Mouse (Mus musculus) liver, postnatal 0 days (tissue): ENCODE data around the gene Dnal1. TPM values are rescaled to one million over a fixed set of nuclear protein-coding genes. Genes with fewer than 3 reads are reported as not detected.
A peak's percentile ranks its signal among the peaks of the same experiment; 100 is the strongest.

Experiments used
- ATAC-seq: fragments of 200-750 bp; cut with Nextera tagmentation; 2 replicates; pipeline ENCODE4 v1.8.0; 2017; ENCODE audit warnings: mild to moderate bottlenecking, moderate library complexity
- DNase-seq: peaks from one replicate; pipeline ENCODE4 v3.0.0-alpha.2; 2016
- H3K27ac ChIP-seq: fragments of 300-500 bp; sonication (generic); 2 replicates; pipeline ENCODE4 v1.5.1; 2014; ENCODE audit warnings: antibody characterized with exemption, moderate library complexity, mild to moderate bottlenecking, low read depth
- H3K27me3 ChIP-seq: fragments of 300-500 bp; sonication (generic); 2 replicates; pipeline ENCODE4 v1.6.1; 2014; ENCODE audit warnings: low read length, control low read depth, mixed read lengths; ENCODE audit not compliant: insufficient read depth
- H3K36me3 ChIP-seq: fragments of 300-500 bp; sonication (generic); replicated peaks from 2 replicates; pipeline ENCODE4 v1.6.1; 2014; ENCODE audit warnings: mild to moderate bottlenecking, control low read depth, low read length, moderate library complexity, mixed read lengths; ENCODE audit not compliant: insufficient read depth
- H3K4me1 ChIP-seq: fragments of 300-500 bp; sonication (generic); 2 replicates; pipeline ENCODE4 v1.6.1; 2014; ENCODE audit warnings: antibody characterized with exemption, mild to moderate bottlenecking, control low read depth; ENCODE audit not compliant: insufficient read depth
- H3K4me2 ChIP-seq: fragments of 300-500 bp; sonication (generic); 2 replicates; pipeline ENCODE4 v1.6.1; 2014; ENCODE audit warnings: low read depth, mild to moderate bottlenecking, low read length, moderate library complexity, mixed read lengths
- H3K4me3 ChIP-seq: fragments of 300-500 bp; sonication (generic); 2 replicates; pipeline ENCODE4 v1.5.1; 2014; ENCODE audit warnings: low read depth, low read length
- H3K9ac ChIP-seq: fragments of 300-500 bp; sonication (generic); replicated peaks from 2 replicates; pipeline ENCODE4 v1.6.1; 2014; ENCODE audit warnings: mild to moderate bottlenecking, moderate library complexity
- H3K9me3 ChIP-seq: fragments of 300-500 bp; sonication (generic); 2 replicates; pipeline ENCODE4 v1.6.1; 2016; ENCODE audit warnings: mild to moderate bottlenecking, control low read depth, low read length, mixed read lengths
- CTCF ChIP-seq: sonication (generic); IDR thresholded peaks from 2 replicates; pipeline ENCODE4 v1.5.1; 2016; ENCODE audit warnings: antibody characterized with exemption, low read depth
- EP300 ChIP-seq: IDR thresholded peaks from 2 replicates; pipeline ENCODE4 v1.6.1; 2016; ENCODE audit warnings: antibody characterized with exemption, low read depth, mild to moderate bottlenecking
- WGBS: fragments of 180-500 bp; shearing (Covaris S2); extraction: QIAGEN DNeasy Blood & Tissue Kit; methylation state at CpG from one replicate; pipeline ENCODE4 v1.1.7; 2014; ENCODE audit not compliant: insufficient replicate concordance; 5-methylcytosine and 5-hydroxymethylcytosine counted together
- polyA plus RNA-seq: library from polyadenylated mRNA; unstranded; fragments of >200 nt; fragmentation: Nextera tagmentation; extraction: Ambion mirVana; gene quantifications from 2 replicates; pipeline ENCODE4 v1.2.1, GENCODE M21; 2015

The Dnal1 gene
- polyA plus RNA-seq, 1 experiment from 2014 or later, result 0.13 TPM

DNA sequence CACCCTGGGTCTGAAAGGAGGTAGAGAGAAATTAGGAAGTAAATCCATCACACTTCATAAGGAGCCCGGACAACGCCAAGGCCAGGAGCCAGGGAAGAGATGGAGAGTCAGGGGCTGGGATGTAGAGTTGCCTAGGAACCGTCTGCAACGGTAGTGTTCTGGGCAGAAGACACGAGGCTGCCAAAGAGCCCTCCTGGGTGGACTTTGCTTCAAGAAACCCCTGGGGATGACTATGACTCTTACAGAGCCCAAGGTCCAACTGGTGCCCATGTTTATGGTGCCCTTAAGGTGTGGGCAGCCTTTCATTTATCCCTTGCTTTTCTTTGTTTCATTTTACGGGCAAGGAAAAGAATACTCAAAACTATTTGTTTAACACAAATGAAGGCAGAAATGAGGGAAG, 67.8 kb downstream of the Dnal1 start:
- peak overlapping the region; percentile 99; the same call in 1 of the 2 replicates for H3K27ac ChIP-seq
- peaks cover 19% of the 10 kb centered on the region for H3K36me3 ChIP-seq
- DNase-seq, result no peak
- no peak for TF ChIP-seq CTCF
- no peak for TF ChIP-seq EP300
- no peaks in the 10 kb centered on the region for H3K27me3 ChIP-seq
- ATAC-seq, result no peak
- no peak overlapping the region for H3K4me3 ChIP-seq
- no peak overlapping the region for H3K4me2 ChIP-seq
- no peaks in the 10 kb centered on the region; the same call in 1 of the 2 replicates for H3K9me3 ChIP-seq
- H3K9ac ChIP-seq, result no peak overlapping the region
- H3K4me1 ChIP-seq, result peaks cover 69% of the 10 kb centered on the region
- WGBS, result 71% methylated on average over 6 of the region's 6 CpGs

DNA sequence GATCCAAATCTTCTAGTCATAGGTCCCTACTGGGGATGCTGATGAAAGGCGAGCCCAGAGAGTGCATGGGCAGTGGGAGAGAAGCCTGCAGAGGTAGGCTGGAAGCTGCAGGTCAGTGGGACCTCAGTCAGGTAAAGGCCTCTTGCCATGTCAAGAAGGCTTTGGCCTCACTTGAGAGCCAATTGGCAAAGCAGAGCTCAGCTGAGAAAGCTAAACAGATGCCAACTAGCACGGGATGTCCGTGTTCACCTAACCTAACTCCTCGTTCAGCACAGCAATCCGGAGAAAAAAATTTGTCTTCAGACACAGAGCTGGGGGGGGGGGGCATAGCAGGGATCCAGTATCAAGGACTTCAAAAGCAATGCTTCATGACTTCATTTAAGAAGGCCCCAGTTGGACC, 70.8 kb downstream of the Dnal1 start:
- Histone ChIP-seq H3K36me3 (peaks cover 28% of the 10 kb centered on the region), H3K4me3 (no peak overlapping the region), H3K4me1 (peaks cover 68% of the 10 kb centered on the region), H3K27ac (no peak overlapping the region), H3K4me2 (no peak overlapping the region), H3K27me3 (no peaks in the 10 kb centered on the region), H3K9me3 (no peaks in the 10 kb centered on the region; the same call in 1 of the 2 replicates), H3K9ac (no peak overlapping the region)
- no peak for DNase-seq
- WGBS, result 92% methylated on average over 5 of the region's 5 CpGs
- no peak for ATAC-seq
- TF ChIP-seq EP300 (no peak), CTCF (no peak)

DNA sequence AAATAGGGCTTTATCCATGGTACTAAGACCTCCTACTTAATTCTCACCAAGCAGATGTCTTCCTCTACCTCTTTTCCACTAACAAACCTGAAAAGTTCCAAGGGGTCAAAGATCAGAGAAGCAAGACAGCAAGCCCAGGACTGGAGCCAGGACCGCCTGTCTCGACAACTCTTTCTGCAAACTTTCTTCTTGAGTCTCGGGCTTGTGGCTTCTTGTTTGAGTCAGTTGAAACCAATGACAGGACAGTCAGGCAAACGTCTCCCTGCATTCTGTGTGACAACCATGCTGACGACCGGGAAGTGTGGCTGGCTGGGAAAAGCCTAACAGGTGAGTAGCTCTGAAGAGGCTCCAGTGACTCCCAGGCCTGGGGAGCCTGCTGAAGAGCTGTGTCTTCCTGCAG, 71.4 kb downstream of the Dnal1 start:
- no peaks in the 10 kb centered on the region for H3K27me3 ChIP-seq
- DNase-seq (no peak), ATAC-seq (no peak)
- peaks cover 28% of the 10 kb centered on the region for H3K36me3 ChIP-seq
- TF ChIP-seq EP300, result no peak
- no peak for TF ChIP-seq CTCF
- no peaks in the 10 kb centered on the region; the same call in 1 of the 2 replicates for H3K9me3 ChIP-seq
- H3K4me1 ChIP-seq, result peaks cover 68% of the 10 kb centered on the region
- 72% methylated on average over 6 of the region's 6 CpGs for WGBS
- H3K27ac ChIP-seq, result no peak overlapping the region
- no peak overlapping the region for H3K9ac ChIP-seq
- no peak overlapping the region for H3K4me3 ChIP-seq
- no peak overlapping the region for H3K4me2 ChIP-seq

DNA sequence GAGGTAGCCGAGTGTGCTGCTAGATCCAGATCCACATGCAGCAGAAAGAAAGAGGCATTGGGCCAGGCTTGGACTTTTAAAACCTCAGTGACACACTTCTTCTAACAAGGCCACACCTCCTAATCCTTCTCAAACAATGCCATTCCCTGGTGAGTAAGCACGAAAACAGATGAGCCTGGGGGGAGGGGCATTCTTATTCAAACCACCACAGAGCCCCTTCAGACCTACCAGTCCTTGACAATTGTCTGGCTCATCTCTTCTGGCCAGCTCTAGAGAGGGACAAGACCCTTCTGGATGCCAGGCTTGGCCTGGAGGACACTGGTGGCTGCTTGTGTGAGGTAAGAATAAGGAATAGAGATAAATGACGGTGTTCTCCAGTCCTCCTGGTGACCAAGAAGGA, 72.4 kb downstream of the Dnal1 start:
- Histone ChIP-seq H3K27me3 (no peaks in the 10 kb centered on the region), H3K9ac (no peak overlapping the region), H3K4me2 (no peak overlapping the region), H3K27ac (no peak overlapping the region; the same call in 1 of the 2 replicates), H3K36me3 (peaks cover 28% of the 10 kb centered on the region), H3K9me3 (no peaks in the 10 kb centered on the region; the same call in 1 of the 2 replicates), H3K4me1 (peaks cover 65% of the 10 kb centered on the region), H3K4me3 (no peak overlapping the region)
- WGBS, result 89% methylated on average over 3 of the region's 3 CpGs
- DNase-seq (no peak), ATAC-seq (no peak)
- TF ChIP-seq EP300 (no peak), CTCF (no peak)

DNA sequence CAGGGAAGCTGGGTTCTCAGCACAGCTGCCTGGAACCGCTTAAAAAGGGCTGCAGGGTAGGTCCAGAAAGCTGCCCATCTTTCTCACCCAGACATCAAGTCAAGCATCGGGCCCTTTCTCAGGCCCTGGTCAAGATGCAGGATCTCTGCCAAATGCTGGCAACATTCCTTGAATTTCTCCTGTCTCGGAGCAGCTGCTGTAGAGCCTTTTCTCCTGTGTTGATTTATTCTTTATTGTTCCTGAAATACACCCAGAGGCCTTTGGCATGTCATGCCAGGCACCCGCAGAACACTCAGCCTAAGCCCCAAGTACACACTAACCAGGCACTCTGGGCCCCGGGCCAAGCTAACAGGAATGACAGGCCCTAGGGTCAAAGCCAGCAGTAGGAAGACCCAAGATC, 72.8 kb downstream of the Dnal1 start:
- DNase-seq, result no peak
- no peak overlapping the region for H3K9ac ChIP-seq
- no peak overlapping the region; the same call in 1 of the 2 replicates for H3K27ac ChIP-seq
- no peak overlapping the region for H3K4me3 ChIP-seq
- H3K27me3 ChIP-seq, result no peaks in the 10 kb centered on the region
- WGBS, result 85% methylated on average over 5 of the region's 5 CpGs
- no peaks in the 10 kb centered on the region; the same call in 1 of the 2 replicates for H3K9me3 ChIP-seq
- TF ChIP-seq EP300, result no peak
- H3K36me3 ChIP-seq, result peaks cover 28% of the 10 kb centered on the region
- H3K4me1 ChIP-seq, result peaks cover 65% of the 10 kb centered on the region
- no peak for ATAC-seq
- H3K4me2 ChIP-seq, result no peak overlapping the region

DNA sequence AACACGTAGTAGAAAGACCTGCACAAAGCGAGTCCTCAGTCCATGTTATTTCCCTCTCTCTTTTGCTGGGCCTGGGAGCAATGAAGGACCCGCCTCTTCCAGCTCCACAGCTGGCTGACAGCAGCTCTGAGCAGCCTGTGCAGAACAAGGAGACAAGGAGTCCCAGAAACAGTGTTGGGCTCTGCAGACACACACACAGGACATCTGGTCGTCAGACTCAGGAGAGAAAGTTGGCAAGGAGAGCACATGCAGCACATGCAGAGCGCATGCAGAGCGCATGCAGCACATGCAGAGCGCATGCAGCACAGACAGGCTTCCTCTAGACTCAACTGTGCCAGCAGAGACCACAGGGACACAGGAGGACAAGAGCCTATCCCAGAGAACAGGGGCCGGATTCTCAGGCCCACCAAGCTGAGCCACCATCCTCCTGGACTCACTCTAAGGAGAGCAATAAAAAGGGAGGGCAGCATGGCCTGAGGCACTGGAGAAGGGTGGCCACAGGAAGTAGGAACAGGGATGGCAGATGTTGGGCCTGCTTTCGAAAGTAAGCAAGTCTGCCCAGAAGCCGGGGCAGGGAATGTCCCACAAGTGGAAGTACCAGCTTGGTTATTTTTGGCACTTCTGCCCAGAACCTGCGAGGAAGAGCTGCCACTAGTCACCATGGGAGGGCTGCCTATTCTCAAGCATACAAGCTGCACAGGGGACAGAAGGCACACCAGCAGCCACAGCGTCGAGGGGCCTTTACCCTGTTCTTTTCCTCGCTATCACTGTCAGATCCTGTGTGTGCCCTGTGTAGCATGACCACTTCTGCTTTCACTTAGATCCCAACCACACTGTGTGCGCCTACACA, 73.8 kb downstream of the Dnal1 start:
- TF ChIP-seq CTCF (no peak), EP300 (no peak)
- no peaks in the 10 kb centered on the region; the same call in 1 of the 2 replicates for H3K9me3 ChIP-seq
- H3K36me3 ChIP-seq, result peaks cover 28% of the 10 kb centered on the region
- 0 out of 2 replicates have a peak overlapping the region, but pooled peaks have one; percentile 14 for H3K4me2 ChIP-seq
- DNase-seq (no peak), ATAC-seq (no peak)
- H3K27me3 ChIP-seq, result no peaks in the 10 kb centered on the region
- peak overlapping the region; percentile 69 for H3K27ac ChIP-seq
- H3K9ac ChIP-seq, result peak overlapping the region; percentile 7; the same call in 1 of the 2 replicates
- H3K4me1 ChIP-seq, result peaks cover 67% of the 10 kb centered on the region
- WGBS, result 61% methylated on average over 15 of the region's 15 CpGs
- H3K4me3 ChIP-seq, result no peak overlapping the region
